Comparison of ENCODE assay signal across 13 mouse cellular contexts in the genomic region with DNA sequence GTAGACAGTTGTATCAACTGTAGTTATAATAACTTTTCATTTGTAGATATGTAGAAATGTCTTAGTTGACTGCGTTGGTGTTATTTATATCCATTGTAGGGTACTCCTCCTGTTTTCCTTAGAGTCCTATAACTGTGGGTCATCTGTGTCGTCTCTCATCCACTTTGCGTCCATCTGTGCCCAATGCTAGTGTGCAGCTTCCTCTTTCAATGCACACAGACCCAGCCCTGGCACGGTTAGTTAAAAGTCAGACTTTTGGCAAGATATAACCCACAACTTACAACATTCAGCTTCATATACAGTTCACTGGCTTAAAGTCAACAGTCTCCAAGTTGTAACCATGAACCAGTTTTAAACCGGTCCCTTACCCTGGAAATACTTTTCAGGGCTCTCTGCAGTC. TPM values are rescaled to one million over a fixed set of nuclear protein-coding genes. Genes with fewer than 3 reads are reported as not detected.
DNase-seq lines count a peak whose midpoint lies in the region; ATAC-seq and TF ChIP-seq lines count a peak whose summit lies in the region.
"Had no signal": no experiment of that assay in that cellular context is flagged by ENCODE, and none has a peak within 500 bp of the region (broad histone marks: within the 10 kb centered on the region; RNA-seq: fewer than 3 reads in every experiment).

No protein-coding gene starts in this region.

- peak overlapping the region; percentile 38; the same call in 1 of the 2 replicates for H3K27ac ChIP-seq in liver, adult 2 months (replicated peaks; ENCODE audit: insufficient read depth, low read depth, low read length)
- H3K27ac ChIP-seq in midbrain, embryonic 14.5 days (replicated peaks; ENCODE audit: low read depth, low read length) = no peak overlapping the region
- H3K27ac ChIP-seq: embryonic facial prominence, embryonic 10.5 days; embryonic facial prominence, embryonic 12.5 days; forebrain, embryonic 13.5 days; forebrain, embryonic 15.5 days had no signal

- H3K27me3 ChIP-seq in liver, adult 2 months (ENCODE audit: control insufficient read depth, insufficient read depth, low read length) = no peaks in the 10 kb centered on the region
- no peaks in the 10 kb centered on the region for H3K27me3 ChIP-seq in midbrain, embryonic 14.5 days (ENCODE audit: control insufficient read depth, insufficient read depth, low read length)
- H3K27me3 ChIP-seq: embryonic facial prominence, embryonic 12.5 days; forebrain, embryonic 13.5 days; forebrain, embryonic 15.5 days had no signal

- peak; percentile 77 for ATAC-seq in granulocyte monocyte progenitor cell, adult 5-6 weeks (replicated peaks; ENCODE audit: poor library complexity, severe bottlenecking)
- ATAC-seq in megakaryocyte progenitor cell, adult 5-6 weeks (replicated peaks; ENCODE audit: poor library complexity) = peak; percentile 46; the same call in 1 of the 2 replicates
- ATAC-seq in midbrain, embryonic 14.5 days (ENCODE audit: low FRiP score, low TSS enrichment) = no peak
- ATAC-seq: forebrain, embryonic 13.5 days; forebrain, embryonic 15.5 days had no signal

- no peak overlapping the region for H3K4me3 ChIP-seq in liver, adult 2 months (ENCODE audit: insufficient read depth, low read depth, low read length)
- no peak overlapping the region for H3K4me3 ChIP-seq in midbrain, embryonic 14.5 days (replicated peaks; ENCODE audit: low read depth, low read length)
- H3K4me3 ChIP-seq: embryonic facial prominence, embryonic 10.5 days; embryonic facial prominence, embryonic 12.5 days; forebrain, embryonic 13.5 days; forebrain, embryonic 15.5 days had no signal

- H3K79me2 ChIP-seq in liver, adult 2 months (ENCODE audit: control insufficient read depth, insufficient read depth, low read length) = no peaks in the 10 kb centered on the region

- peaks cover 1% of the 10 kb centered on the region; the same call in 1 of the 2 replicates for H3K36me3 ChIP-seq in liver, adult 2 months (ENCODE audit: control insufficient read depth, insufficient read depth, low read length)
- H3K36me3 ChIP-seq in midbrain, embryonic 14.5 days (ENCODE audit: control insufficient read depth, insufficient read depth, low read length) = no peaks in the 10 kb centered on the region
- H3K36me3 ChIP-seq: embryonic facial prominence, embryonic 10.5 days; embryonic facial prominence, embryonic 12.5 days; forebrain, embryonic 15.5 days had no signal

- no peak overlapping the region for H3K9ac ChIP-seq in liver, adult 2 months (ENCODE audit: low read depth, low read length)
- no peak overlapping the region for H3K9ac ChIP-seq in midbrain, embryonic 14.5 days (replicated peaks; ENCODE audit: low read length)
- H3K9ac ChIP-seq: embryonic facial prominence, embryonic 12.5 days; forebrain, embryonic 13.5 days; forebrain, embryonic 15.5 days had no signal

- H3K4me1 ChIP-seq in liver, adult 2 months (ENCODE audit: control insufficient read depth, insufficient read depth, low read length) = peaks cover 8% of the 10 kb centered on the region
- H3K4me1 ChIP-seq in midbrain, embryonic 14.5 days (ENCODE audit: control insufficient read depth, insufficient read depth, low read length) = no peaks in the 10 kb centered on the region
- H3K4me1 ChIP-seq: embryonic facial prominence, embryonic 10.5 days; embryonic facial prominence, embryonic 12.5 days; forebrain, embryonic 13.5 days; forebrain, embryonic 15.5 days had no signal

- 88% methylated on average over 5 of the region's 5 CpGs for WGBS in liver, adult 2 months
- 94% methylated on average over 5 of the region's 5 CpGs for WGBS in midbrain, embryonic 14.5 days

- no peak for TF ChIP-seq POLR2A in liver, adult 2 months (IDR thresholded peaks at IDR 0.05; ENCODE audit: extremely low read depth, insufficient read depth, low read length)

- DNase-seq in liver, adult 2 months (ENCODE audit: extremely low read depth, low read depth, low spot score) = no peak
- no peak for DNase-seq in liver
- no peak for DNase-seq in midbrain, embryonic 14.5 days
- no peak for DNase-seq in spleen, adult 18-20 months
- DNase-seq: adrenal gland, adult 2 months; adrenal gland, postnatal 10 days; adrenal gland, postnatal 25 days had no signal

- no peak overlapping the region for H3K4me2 ChIP-seq in midbrain, embryonic 14.5 days (ENCODE audit: low read length)
- H3K4me2 ChIP-seq: embryonic facial prominence, embryonic 12.5 days; forebrain, embryonic 13.5 days; forebrain, embryonic 15.5 days had no signal

- TF ChIP-seq CTCF in liver, adult 2 months (IDR thresholded peaks at IDR 0.05; ENCODE audit: low read depth, low read length) = no peak

- H3K9me3 ChIP-seq in midbrain, embryonic 14.5 days (ENCODE audit: control insufficient read depth, low read length) = no peaks in the 10 kb centered on the region
- H3K9me3 ChIP-seq: embryonic facial prominence, embryonic 12.5 days; forebrain, embryonic 13.5 days; forebrain, embryonic 15.5 days had no signal

RNA-seq across cellular contexts. Expression of a gene that starts 23.4 kb away (rescaled TPM):
- 44.4 and 45.4 TPM in 2 replicates for total RNA-seq in liver, adult 2 months (2014; rRNA removed)
- 18.3 and 18.5 TPM in 2 replicates for polyA plus RNA-seq in liver, adult 2 months (2012; rRNA removed)
- 50.3 and 51.3 TPM in 2 replicates for total RNA-seq in granulocyte monocyte progenitor cell, adult 5-6 weeks (2014; fragmentation: Nextera tagmentation)
- 51.9 and 63.0 TPM in 2 replicates for total RNA-seq in granulocyte monocyte progenitor cell, adult 5-6 weeks (2017)
- total RNA-seq in megakaryocyte progenitor cell, adult 5-6 weeks (2015) = 58.7 and 59.2 TPM in 2 replicates
- 52.7 and 56.9 TPM in 2 replicates for total RNA-seq in megakaryocyte progenitor cell, adult 5-6 weeks (2017)
- polyA plus RNA-seq in midbrain, embryonic 14.5 days (2014; fragmentation: Nextera tagmentation; extraction: Ambion mirVana) = 76.2 and 90.4 TPM in 2 replicates
